Mouse (Mus musculus): Measurements from ENCODE around the gene Sema4b. TPM values are rescaled to one million over a fixed set of nuclear protein-coding genes. Genes with fewer than 3 reads are reported as not detected.

The Sema4b gene
- polyA plus RNA-seq, 1 experiment from 2014 or later: 23.9 TPM

DNA sequence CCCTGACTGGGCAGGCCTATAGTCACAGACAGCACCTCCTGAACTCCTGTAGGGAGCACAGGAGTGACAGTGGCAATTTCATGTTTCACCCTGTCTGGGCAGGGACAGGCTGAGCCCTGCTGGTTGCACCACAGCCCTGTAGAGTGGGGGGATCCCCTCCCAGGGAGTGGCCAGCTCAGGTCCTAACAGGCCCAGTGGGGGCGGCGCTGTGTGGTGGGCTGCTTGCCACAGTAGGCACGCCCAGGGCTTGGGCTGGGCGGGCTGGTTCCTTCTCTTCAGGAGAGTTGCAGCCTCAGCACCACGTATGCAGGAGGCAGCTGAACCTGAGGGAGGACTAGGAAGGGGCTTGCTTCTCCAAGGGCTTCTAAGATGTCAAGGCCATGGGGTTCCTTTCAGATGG is 4.8 kb downstream of the Sema4b start:
- Histone ChIP-seq H3K9ac (peak overlapping the region; percentile 40; the same call in 1 of the 2 replicates), H3K9me3 (no peaks in the 10 kb centered on the region), H3K36me3 (no peaks in the 10 kb centered on the region), H3K4me3 (no peak overlapping the region), H3K27ac (peak overlapping the region; percentile 86), H3K4me2 (0 out of 2 replicates have a peak overlapping the region, but pooled peaks have one; percentile 1), H3K27me3 (0 out of 2 replicates have a peak, but pooled peaks cover 3% of the 10 kb centered on the region), H3K4me1 (replicated peaks) (peaks cover 85% of the 10 kb centered on the region)
- 30% methylated on average over 5 of the region's 5 CpGs for WGBS
- ATAC-seq (ENCODE audit: low FRiP score): no peak

DNA sequence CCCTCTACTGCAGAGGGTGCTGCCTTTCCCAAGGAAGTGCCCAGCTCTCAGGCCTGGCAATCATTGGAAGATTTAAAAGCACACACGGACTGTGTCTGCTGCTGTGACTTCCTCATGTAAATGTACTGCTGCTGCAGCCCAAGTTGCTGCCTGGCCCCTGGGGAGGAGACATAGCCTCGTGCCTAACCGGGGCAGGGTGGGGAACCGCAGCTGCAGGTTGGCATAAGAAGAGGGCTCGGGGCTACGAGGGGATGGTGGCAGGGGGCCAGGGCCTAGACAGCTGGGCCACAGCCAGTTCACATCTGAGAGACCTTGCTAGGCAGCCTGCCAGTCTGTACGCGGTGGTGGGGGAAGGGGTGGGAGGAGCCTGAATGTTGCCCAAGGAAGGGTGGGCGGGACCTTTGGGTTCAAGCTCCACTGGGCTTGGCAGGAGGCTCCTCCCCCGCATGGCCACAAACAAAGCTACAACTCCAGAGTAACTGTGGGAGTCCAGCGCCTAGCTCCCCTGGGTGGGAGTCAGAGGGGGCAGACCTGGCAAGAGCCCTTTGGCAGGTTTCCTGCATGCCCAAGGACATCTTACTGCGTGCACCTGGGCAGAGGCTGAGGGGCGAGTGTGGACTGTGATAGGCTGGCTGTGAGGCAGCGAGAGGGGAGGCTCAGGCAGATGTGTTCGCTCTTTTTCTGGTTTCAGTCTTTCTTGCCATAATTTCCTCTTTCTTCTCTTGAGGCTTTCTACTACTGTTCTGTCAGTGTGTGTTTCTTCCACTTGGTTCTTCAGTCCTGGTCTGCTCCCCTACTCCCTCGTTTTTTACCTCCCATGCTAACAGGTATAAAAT is 5.8 kb downstream of the Sema4b start:
- Histone ChIP-seq H3K4me3 (0 out of 2 replicates have a peak overlapping the region, but pooled peaks have one; percentile 11), H3K9ac (peak overlapping the region; percentile 49), H3K27ac (peak overlapping the region; percentile 86), H3K36me3 (no peaks in the 10 kb centered on the region), H3K4me2 (peak overlapping the region; percentile 43), H3K27me3 (0 out of 2 replicates have a peak, but pooled peaks cover 3% of the 10 kb centered on the region), H3K4me1 (replicated peaks) (peaks cover 82% of the 10 kb centered on the region), H3K9me3 (no peaks in the 10 kb centered on the region)
- WGBS: 8% methylated on average over 16 of the region's 16 CpGs
- peak; percentile 86 for ATAC-seq (ENCODE audit: low FRiP score)

DNA sequence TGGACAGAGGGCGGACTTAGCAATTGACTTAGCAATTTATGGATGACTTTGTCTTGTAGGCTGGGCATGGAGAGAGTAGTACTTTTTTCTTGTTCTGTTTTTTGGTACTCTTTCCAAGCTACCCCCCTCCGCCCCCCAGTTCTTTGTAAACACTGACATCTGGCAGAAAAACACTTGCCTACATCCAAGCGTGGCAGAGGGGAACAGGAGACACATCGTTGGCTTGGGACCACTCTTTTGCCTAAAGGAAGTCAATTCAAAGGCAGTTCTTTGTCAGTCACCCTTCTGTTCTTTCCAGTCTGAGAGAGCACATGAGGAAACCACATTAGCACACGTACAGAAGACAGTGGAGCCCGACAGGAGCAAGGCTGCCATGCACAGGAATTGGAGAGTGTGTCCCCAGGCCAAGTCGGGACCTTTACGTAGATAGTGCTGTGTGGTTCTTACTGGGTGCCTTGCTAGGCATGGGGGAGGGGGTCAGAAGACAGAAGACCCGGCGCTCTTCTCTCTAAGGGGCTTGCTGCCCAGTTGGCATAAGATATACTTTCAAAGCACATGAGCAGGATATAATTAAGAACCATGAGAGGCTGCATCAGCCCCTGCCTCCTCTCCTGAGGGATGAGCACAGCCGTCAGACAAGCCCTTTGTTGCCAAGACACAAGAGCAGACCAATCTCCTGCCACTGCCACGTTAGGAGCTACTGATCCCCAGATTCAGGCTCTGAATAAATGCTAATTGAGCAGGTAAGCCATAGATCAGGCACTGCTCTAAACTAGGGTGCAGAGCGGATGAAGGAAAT is 7.5 kb downstream of the Sema4b start:
- Histone ChIP-seq H3K4me2 (peak overlapping the region; percentile 21; the same call in 1 of the 2 replicates), H3K27ac (peak overlapping the region; percentile 86), H3K36me3 (no peaks in the 10 kb centered on the region), H3K9me3 (no peaks in the 10 kb centered on the region), H3K27me3 (0 out of 2 replicates have a peak, but pooled peaks cover 3% of the 10 kb centered on the region), H3K4me3 (no peak overlapping the region), H3K4me1 (replicated peaks) (peaks cover 73% of the 10 kb centered on the region), H3K9ac (peak overlapping the region; percentile 49; the same call in 1 of the 2 replicates)
- ATAC-seq (ENCODE audit: low FRiP score): no peak
- 40% methylated on average over 13 of the region's 13 CpGs for WGBS

DNA sequence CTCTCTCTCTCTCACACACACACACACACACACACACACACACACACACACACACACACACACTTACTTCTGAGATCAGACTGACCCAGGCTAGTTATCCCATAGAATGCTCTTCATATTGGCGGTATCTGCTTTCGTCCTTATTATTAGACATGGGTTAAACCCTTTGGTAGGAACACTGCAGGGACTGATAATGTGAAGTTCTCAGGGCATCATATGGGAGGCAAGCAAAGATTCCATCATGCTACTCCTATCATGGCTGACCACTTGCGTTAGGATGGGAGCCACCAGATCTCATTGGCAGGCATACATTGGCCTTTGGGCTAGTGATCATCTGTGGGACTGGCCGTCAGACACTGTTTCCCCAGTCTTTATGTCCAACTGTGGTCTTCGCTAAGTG is 8.5 kb downstream of the Sema4b start:
- ATAC-seq (ENCODE audit: low FRiP score): no peak
- 96% methylated on average over 5 of the region's 5 CpGs for WGBS
- 0 out of 2 replicates have a peak overlapping the region, but pooled peaks have one; percentile 21 for H3K4me2 ChIP-seq
- 0 out of 2 replicates have a peak, but pooled peaks cover 3% of the 10 kb centered on the region for H3K27me3 ChIP-seq
- H3K4me1 ChIP-seq (replicated peaks): peaks cover 76% of the 10 kb centered on the region
- no peak overlapping the region for H3K9ac ChIP-seq
- H3K4me3 ChIP-seq: no peak overlapping the region
- H3K36me3 ChIP-seq: no peaks in the 10 kb centered on the region
- 0 out of 2 replicates have a peak overlapping the region, but pooled peaks have one; percentile 35 for H3K27ac ChIP-seq
- H3K9me3 ChIP-seq: no peaks in the 10 kb centered on the region

DNA sequence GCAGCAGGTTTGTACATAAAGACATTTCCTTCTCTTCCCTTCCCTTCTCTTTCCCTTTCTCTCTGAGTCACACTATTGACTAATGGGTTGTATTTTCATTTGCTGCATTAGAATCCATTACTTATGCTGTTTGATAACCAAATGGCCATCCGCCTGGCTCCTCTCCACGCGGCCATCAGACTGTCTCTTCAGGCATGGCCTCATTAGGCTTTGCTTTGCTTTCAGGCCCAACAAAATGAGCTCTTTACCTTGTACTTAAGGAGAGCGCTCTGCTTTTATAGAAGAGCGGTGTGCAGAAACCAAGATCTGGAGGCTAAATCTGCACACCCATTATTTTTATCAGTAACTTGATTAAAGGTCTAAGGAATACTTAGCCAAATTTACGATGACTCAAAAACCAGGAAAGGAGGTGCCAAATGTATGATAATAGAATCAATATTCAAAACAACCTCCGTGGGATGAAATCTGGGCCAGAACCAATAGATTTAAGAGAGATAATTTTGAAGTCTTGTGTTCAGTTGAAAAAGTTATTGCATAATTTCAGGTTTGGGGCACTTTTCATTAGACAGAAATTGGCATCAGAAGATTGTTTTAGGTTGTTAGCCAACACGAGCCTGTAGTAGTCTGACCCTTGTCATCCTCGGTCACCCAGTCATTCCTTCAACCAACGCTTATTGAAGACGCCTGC is 9.1 kb downstream of the Sema4b start:
- H3K9me3 ChIP-seq: no peaks in the 10 kb centered on the region
- 0 out of 2 replicates have a peak overlapping the region, but pooled peaks have one; percentile 35 for H3K27ac ChIP-seq
- WGBS: 84% methylated on average over 10 of the region's 11 CpGs
- no peak for ATAC-seq (ENCODE audit: low FRiP score)
- 0 out of 2 replicates have a peak, but pooled peaks cover 3% of the 10 kb centered on the region for H3K27me3 ChIP-seq
- peaks cover 76% of the 10 kb centered on the region for H3K4me1 ChIP-seq (replicated peaks)
- no peaks in the 10 kb centered on the region for H3K36me3 ChIP-seq
- no peak overlapping the region for H3K4me2 ChIP-seq
- no peak overlapping the region for H3K9ac ChIP-seq
- no peak overlapping the region for H3K4me3 ChIP-seq

DNA sequence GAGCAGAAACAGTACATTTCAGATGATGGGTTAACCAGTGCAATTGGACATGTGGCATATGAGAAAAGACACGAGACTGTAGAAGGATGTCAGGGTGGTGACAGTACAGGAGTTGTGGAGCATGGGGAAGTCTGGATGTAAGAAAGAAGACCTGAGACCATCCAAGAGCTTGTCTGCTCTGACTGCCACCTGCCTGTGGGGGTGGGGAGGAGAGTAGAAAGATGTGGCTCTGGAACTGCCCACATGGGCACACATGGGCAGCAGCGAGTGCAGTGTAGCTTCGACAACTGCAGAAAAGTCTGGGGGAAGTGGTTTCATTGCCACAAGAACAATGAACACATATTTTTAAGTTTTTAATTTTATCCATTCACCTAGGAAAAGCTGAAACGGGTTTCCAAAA is 10.7 kb downstream of the Sema4b start:
- H3K36me3 ChIP-seq: no peaks in the 10 kb centered on the region
- peaks cover 76% of the 10 kb centered on the region for H3K4me1 ChIP-seq (replicated peaks)
- H3K27me3 ChIP-seq: no peaks in the 10 kb centered on the region
- no peak for ATAC-seq (ENCODE audit: low FRiP score)
- peak overlapping the region; percentile 78 for H3K4me3 ChIP-seq
- H3K27ac ChIP-seq: peak overlapping the region; percentile 98
- H3K4me2 ChIP-seq: peak overlapping the region; percentile 75
- peak overlapping the region; percentile 90 for H3K9ac ChIP-seq
- 10% methylated on average over 4 of the region's 4 CpGs for WGBS
- no peaks in the 10 kb centered on the region for H3K9me3 ChIP-seq

DNA sequence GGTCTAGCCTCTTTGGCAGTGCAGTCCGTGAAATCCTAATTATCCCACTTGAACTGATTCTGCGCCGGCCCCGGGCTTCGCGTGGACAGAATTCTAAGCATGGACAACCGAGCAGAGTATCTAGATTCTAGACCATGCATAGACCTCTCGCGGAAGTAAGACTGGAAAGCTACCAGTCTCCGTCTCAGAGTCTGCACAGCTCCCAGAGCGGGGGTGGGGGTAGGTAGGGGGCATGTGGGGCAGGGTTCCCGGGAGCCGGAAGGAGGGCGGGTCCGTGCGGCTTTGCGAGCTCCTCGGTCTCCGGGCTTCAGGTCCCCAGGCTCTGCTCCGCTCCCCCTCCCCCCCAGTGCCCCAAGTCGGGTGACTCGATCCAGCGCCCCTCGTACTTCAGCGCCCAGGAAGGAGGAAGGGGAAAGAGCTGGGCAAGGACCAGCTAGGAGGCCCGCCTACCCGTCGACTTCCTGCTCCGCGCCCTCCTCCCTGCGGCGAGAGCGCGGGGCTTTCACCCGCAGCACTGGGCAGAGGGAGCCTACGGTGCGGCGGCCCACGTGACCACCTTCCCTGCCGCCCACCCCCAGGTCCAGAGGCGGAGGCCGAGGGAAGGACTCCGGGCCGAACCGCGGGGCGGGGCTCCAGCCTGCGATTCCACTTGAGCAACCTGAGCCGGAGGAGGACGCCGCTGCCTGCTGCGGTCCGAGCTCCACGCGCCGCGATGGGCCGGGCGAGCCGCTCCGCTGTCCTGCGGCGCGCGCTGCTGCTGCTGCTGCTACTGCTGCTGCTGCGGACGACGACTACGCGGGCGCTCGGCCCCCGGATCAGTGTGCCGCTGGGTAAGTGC is 11.5 kb downstream of the Sema4b start:
- Histone ChIP-seq H3K4me1 (replicated peaks) (peaks cover 76% of the 10 kb centered on the region), H3K4me2 (peak overlapping the region; percentile 75), H3K36me3 (no peaks in the 10 kb centered on the region), H3K9ac (peak overlapping the region; percentile 90), H3K27me3 (no peaks in the 10 kb centered on the region), H3K9me3 (no peaks in the 10 kb centered on the region), H3K4me3 (peak overlapping the region; percentile 78), H3K27ac (peak overlapping the region; percentile 98)
- peak; percentile 91 for ATAC-seq (ENCODE audit: low FRiP score)
- under 1% methylated on average over 61 of the region's 74 CpGs for WGBS

DNA sequence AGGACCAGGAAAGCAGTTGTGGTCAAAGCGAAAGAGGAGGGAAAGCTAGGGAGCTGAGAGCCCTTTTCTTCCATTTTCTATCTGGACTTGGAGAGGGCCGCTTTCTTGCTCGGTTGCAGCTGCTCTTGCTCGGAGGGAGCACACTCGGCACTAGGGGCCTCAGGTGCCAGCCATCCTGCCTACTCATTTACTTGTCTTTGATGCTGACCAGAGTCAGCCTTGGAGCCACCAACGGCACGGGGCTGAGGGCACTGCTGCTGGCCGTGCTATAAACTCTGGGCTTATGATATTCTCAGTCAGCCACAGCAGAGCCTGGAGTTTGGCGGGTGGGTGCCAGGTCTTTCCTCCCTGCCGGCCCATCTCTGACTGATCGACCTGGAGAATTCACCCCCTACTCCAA is 12.2 kb downstream of the Sema4b start:
- Histone ChIP-seq H3K27me3 (no peaks in the 10 kb centered on the region), H3K9ac (peak overlapping the region; percentile 90), H3K4me2 (peak overlapping the region; percentile 75), H3K4me3 (peak overlapping the region; percentile 78), H3K9me3 (no peaks in the 10 kb centered on the region), H3K36me3 (no peaks in the 10 kb centered on the region), H3K27ac (peak overlapping the region; percentile 98), H3K4me1 (replicated peaks) (peaks cover 77% of the 10 kb centered on the region)
- ATAC-seq (ENCODE audit: low FRiP score): no peak
- under 1% methylated on average over 11 of the region's 11 CpGs for WGBS

DNA sequence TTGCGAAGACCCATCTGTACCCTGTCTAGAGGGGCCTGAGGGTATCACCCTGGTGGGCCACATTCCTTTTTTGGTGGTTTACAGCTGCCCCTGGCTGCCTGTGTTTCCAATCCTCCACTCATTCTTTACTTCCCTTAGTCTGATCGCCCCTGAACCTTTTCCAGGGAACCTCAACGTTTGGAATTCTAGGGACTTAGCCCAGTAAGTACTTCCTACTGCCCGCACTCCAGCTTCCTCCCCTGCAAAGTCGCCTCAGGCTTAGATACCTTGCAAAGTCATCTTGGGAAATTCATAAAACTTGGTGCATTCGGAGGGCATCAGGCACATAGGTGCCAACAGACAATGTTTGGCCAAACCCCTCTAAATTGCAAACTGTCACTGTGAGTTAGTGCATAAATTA is 12.6 kb downstream of the Sema4b start:
- H3K27ac ChIP-seq: peak overlapping the region; percentile 98
- WGBS: 37% methylated on average over 6 of the region's 6 CpGs
- no peaks in the 10 kb centered on the region for H3K36me3 ChIP-seq
- no peak for ATAC-seq (ENCODE audit: low FRiP score)
- H3K4me1 ChIP-seq (replicated peaks): peaks cover 77% of the 10 kb centered on the region
- no peaks in the 10 kb centered on the region for H3K27me3 ChIP-seq
- H3K4me3 ChIP-seq: peak overlapping the region; percentile 78
- no peaks in the 10 kb centered on the region for H3K9me3 ChIP-seq
- peak overlapping the region; percentile 90 for H3K9ac ChIP-seq
- H3K4me2 ChIP-seq: peak overlapping the region; percentile 75

DNA sequence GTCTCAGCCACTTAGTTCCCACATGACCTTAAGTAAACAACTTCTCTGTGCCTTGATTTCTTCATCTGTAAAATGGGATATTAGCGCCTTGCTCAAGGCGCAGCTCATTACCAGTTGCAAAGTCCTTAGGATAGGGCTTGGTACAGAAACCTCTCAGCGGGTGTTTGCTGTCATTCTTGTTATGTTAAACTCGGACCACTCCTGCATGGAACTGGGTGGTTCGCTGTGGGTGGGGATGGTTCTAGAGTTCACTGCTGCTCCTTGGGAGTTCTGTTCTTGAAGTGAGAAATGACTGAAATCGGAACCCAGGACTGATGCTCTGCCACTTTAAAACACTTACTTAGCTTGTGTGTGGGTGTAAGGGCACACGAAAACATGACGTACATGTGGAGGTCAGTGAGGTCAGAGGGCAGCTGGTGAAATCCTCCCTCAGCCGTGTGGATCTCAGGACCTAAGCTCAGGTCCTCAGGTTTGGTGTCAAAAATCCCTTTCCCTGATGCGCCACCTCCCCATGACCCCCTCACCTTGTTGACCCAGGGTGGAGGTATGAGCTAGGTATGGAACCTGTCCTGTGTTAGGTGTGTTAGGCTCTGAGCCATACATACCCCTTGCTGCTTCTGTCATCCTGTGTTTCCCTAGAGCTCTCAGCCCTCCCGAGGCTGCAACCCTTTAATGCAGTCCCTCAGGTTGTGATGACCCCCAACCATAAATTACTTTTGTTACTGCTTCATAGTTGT is 13.4 kb downstream of the Sema4b start:
- WGBS: 71% methylated on average over 11 of the region's 11 CpGs
- H3K4me1 ChIP-seq (replicated peaks): peaks cover 77% of the 10 kb centered on the region
- H3K4me3 ChIP-seq: peak overlapping the region; percentile 78
- no peak overlapping the region for H3K27ac ChIP-seq
- H3K9me3 ChIP-seq: no peaks in the 10 kb centered on the region
- no peaks in the 10 kb centered on the region for H3K27me3 ChIP-seq
- no peak for ATAC-seq (ENCODE audit: low FRiP score)
- peak overlapping the region; percentile 90; the same call in 1 of the 2 replicates for H3K9ac ChIP-seq
- H3K4me2 ChIP-seq: peak overlapping the region; percentile 75
- no peaks in the 10 kb centered on the region for H3K36me3 ChIP-seq

Data from hindbrain, embryonic 13.5 days (tissue).